Mouse (Mus musculus) kidney, adult 2 months (tissue): Measurements from ENCODE around the gene Eya2.

Source experiments
- CTCF ChIP-seq: fragments of 200-500 bp; conservative IDR thresholded peaks from 2 replicates; pipeline ENCODE4 v1.5.1; 2011; ENCODE audit warnings: low read depth, mild to moderate bottlenecking, control low read depth, low read length, moderate library complexity, mixed read lengths; ENCODE audit not compliant: insufficient read depth, insufficient read length
- POLR2A ChIP-seq: fragments of 200-500 bp; IDR thresholded peaks from one replicate; pipeline ENCODE4 v1.6.1; 2011; ENCODE audit warnings: low read depth, low read length, control low read depth

- TF ChIP-seq CTCF (no peak), POLR2A (no peak)
Measured at GRCm38 (mm10) chr2:165652281-165652680, 57.4 kb downstream of the Eya2 start.
